Mouse (Mus musculus) megakaryocyte-erythroid progenitor cell, adult 5-6 weeks (primary cell): ENCODE measurements around the gene Irak4. TPM values are rescaled to one million over a fixed set of nuclear protein-coding genes. Genes with fewer than 3 reads are reported as not detected.

Experiments used
- ATAC-seq: replicated peaks from 2 replicates; pipeline ENCODE4 v1.8.0; 2016; ENCODE audit warnings: mild to moderate bottlenecking, inconsistent platforms; ENCODE audit not compliant: severe bottlenecking, poor library complexity, low FRiP score, low TSS enrichment
- total RNA-seq, 2 experiments: library from RNA; stranded (forward) in 1 of 2; stranded (reverse) in 1 of 2; fragments of 200-1000, 215-1000 nt in 1 of 2; fragments of >200 nt in 1 of 2; fragmentation: Nextera tagmentation in 1 of 2; gene quantifications; 2 replicates each; pipeline ENCODE4 v1.2.3; 2014 to 2017

Gene Irak4
- total RNA-seq, 2 experiments from 2014 or later: 5.4 to 17.1 TPM

GRCm38 (mm10) chr15:94602441-94602840 lies 59.0 kb downstream of the Irak4 start:
- no peak for ATAC-seq

DNA sequence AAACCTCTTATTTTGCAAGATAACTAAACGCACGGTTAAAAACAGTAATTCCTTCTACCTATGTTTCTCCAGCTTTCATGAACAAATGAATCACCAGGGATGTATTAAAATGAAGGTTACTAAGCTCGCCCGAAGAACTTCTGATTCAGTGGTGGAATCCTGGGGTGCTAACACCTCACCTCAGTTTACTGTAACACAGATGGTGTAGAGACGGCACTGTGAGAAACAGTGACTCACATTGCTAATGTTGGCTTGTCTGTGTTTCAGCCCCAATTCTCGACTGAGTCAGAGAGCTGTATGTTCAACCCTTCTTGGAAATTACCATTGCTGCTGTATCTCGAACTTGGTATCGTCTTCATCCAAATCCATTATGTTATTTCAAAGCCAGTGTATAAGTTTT lies 64.3 kb downstream of the Irak4 start:
- no peak for ATAC-seq

DNA sequence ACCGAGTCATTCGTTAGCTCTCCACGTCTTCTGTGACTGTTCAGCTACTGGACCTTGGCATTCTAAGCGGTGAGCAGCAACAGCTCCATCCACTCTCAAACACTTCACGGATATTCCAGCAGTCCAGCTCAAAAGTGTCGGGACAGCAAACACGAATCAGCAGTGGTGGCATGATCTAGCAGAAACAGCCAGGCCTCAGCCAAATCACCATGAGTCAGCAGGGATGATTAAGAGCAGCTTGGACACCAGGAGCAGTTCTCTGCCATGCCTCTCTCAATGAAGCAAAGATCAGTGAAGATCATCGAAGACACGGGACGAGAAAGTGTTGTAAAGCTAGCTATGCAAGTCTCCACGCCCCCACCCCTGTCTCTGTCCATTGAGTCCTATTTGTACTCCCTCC lies 72.6 kb downstream of the Irak4 start:
- no peak for ATAC-seq

DNA sequence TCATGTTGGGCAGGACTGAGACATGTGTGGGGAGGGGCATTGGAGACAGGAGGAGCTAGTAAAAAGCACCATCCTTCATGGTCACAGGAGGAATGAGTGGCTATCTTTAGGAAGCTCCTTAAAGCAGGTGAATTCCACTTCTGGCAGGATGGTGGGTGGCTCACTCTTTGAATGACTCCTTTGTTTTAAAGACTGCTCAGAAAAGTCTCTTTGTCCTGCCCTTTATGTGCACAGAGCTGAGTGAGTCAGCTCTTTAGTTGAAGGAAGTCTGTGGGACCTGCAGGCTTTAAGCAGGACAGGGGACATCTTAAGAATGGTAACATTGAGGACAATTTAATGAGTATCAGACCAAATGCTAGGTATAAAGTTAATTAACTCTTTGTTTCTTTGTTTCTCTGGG lies 77.5 kb downstream of the Irak4 start:
- no peak for ATAC-seq

- no peak for ATAC-seq
Measured at GRCm38 (mm10) chr15:94628463-94628829, 85.0 kb downstream of the Irak4 start.

GRCm38 (mm10) chr15:94628830-94629601 lies 85.6 kb downstream of the Irak4 start, which contains the start of gene Tmem117:
Gene Tmem117, plus strand, starts transcription at chr15:94629232.
- peak; percentile 71 for ATAC-seq

GRCm38 (mm10) chr15:94630553-94630952 lies 87.1 kb downstream of the Irak4 start:
- no peak for ATAC-seq

Other genes with a start within 250 kb of the Irak4 start
- gene Adamts20, start 78.2 kb upstream of the Irak4 start, total RNA-seq (2014; fragmentation: Nextera tagmentation): not detected in 2 replicates
- 0.19 TPM in 1 of 2 replicates, not detected in the other for gene Adamts20, start 78.2 kb upstream of the Irak4 start, total RNA-seq (2017)
- gene Pus7l, start 96 bp upstream of the Irak4 start, total RNA-seq (2014; fragmentation: Nextera tagmentation): 13.2 TPM in 2 replicates
- 14.0 and 17.3 TPM in 2 replicates for gene Pus7l, start 96 bp upstream of the Irak4 start, total RNA-seq (2017)
- gene Twf1, start 46.2 kb downstream of the Irak4 start, total RNA-seq (2014; fragmentation: Nextera tagmentation): 18.4 and 24.8 TPM in 2 replicates
- 23.7 and 29.5 TPM in 2 replicates for gene Twf1, start 46.2 kb downstream of the Irak4 start, total RNA-seq (2017)
- not detected in 2 replicates for gene Tmem117, start 85.6 kb downstream of the Irak4 start, total RNA-seq (2014; fragmentation: Nextera tagmentation)
- not detected in 2 replicates for gene Tmem117, start 85.6 kb downstream of the Irak4 start, total RNA-seq (2017)